In the genomic region with DNA sequence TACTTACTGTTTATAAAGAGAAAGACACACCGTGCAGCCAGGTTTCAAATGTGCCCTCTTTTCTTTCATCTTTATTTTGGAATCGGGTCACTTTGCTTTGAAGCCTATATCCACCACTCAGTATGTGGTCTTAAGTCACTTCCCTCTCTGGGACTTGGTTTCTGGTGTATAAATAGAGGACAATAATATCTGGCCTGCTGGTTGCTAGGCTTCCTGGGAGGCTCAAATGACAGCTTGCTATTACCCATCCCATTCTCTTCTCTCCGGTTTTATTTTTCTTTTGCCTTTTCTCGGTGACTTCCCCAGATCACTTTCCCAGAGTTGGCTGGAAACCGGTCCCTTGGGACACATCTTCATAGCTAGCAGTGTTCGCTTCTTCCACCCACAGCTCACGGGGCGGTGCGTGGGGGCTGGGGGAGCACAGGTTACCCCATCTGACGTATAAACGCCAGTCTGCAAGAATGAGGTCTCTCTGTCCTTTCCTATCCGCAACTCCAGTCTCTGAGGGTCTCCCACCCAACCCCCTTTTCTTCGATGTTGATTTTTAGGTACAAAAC, we compare ENCODE assay signal across 16 mouse cellular contexts.
DNase-seq lines count a peak whose midpoint lies in the region; ATAC-seq and TF ChIP-seq lines count a peak whose summit lies in the region.
"Had no signal": no experiment of that assay in that cellular context is flagged by ENCODE, and none has a peak within 500 bp of the region (broad histone marks: within the 10 kb centered on the region; RNA-seq: fewer than 3 reads in every experiment).

No protein-coding gene starts in this region.

- TF ChIP-seq CTCF in left cerebral cortex, adult 2 months (IDR thresholded peaks at IDR 0.05) = no peak

- peak overlapping the region; percentile 45 for H3K27ac ChIP-seq in left cerebral cortex, adult 2 months
- H3K27ac ChIP-seq: embryonic facial prominence, embryonic 12.5 days; hindbrain, embryonic 10.5 days; liver, embryonic 13.5 days; neural tube, embryonic 13.5 days had no signal

- peak; percentile 43; the same call in 1 of the 2 replicates for ATAC-seq in frontal cortex, adult (ENCODE audit: low TSS enrichment)
- ATAC-seq: forebrain, embryonic 16.5 days had no signal

- no peak overlapping the region for H3K4me3 ChIP-seq in left cerebral cortex, adult 2 months
- H3K4me3 ChIP-seq: embryonic facial prominence, embryonic 12.5 days; hindbrain, embryonic 10.5 days; liver, embryonic 13.5 days; neural tube, embryonic 13.5 days had no signal

- DNase-seq in frontal cortex, adult 2 months (ENCODE audit: extremely low spot score in 1 of 2, low spot score in 1 of 2) = no peak
- DNase-seq in left cerebral cortex, adult 2 months (ENCODE audit: extremely low spot score in 1 of 2, low spot score in 2 of 2) = no peak
- no peak for DNase-seq in left cerebral cortex, postnatal 14 days (ENCODE audit: low spot score in 2 of 2)
- peak; percentile 8 for DNase-seq in adipocyte (ENCODE audit: low spot score)
- DNase-seq in cerebellum, adult 9-10 months = peak; percentile 62
- no peak for DNase-seq in urinary bladder, postnatal 4 days (ENCODE audit: low spot score in 2 of 2)
- no peak for DNase-seq in spleen, adult 12 weeks (ENCODE audit: low spot score)
- DNase-seq: kidney, adult 18-20 months; kidney, postnatal 4 days; liver, embryonic 13.5 days; thymus, postnatal 36 days had no signal

- intact Hi-C loops in left cerebral cortex, adult 2 months (cut with DNase I) = no loop called here
- intact Hi-C loops in left cerebral cortex, postnatal 14 days (cut with DNase I) = loop anchor here (5.0 to 10.0 kb wide), 2 partner anchors 106 to 194 kb away; no protein-coding TSS in a partner anchor

Comparison
In these comparisons a context has a peak if more than half of its experiments do, and no peak if none do; other contexts are left out.
1. DNase-seq: peak in adipocyte (single experiment) and cerebellum, adult 9-10 months (single experiment); none in frontal cortex, adult 2 months (0 of 2), left cerebral cortex, adult 2 months (0 of 2), left cerebral cortex, postnatal 14 days (0 of 2), urinary bladder, postnatal 4 days (0 of 2) and spleen, adult 12 weeks (single experiment).